Mouse (Mus musculus) frontal cortex, adult (tissue): ENCODE data around the gene H2al1o.
"Not testable (repeated sequence)": the region's sequence is repeated elsewhere in the genome, so short reads cannot be mapped to it uniquely, and the experiment has no call there.

Source experiments
- ATAC-seq: cut with Nextera tagmentation; 2 replicates; pipeline ENCODE4 v1.9.2; 2017; ENCODE audit warnings: mild to moderate bottlenecking, moderate library complexity, mixed read lengths; ENCODE audit not compliant: low TSS enrichment

Gene H2al1o

GRCm38 (mm10) chrX:9572309-9572708, at the start of gene H2al1o:
H2al1o (minus strand) TSS chrX:9572409.
- ATAC-seq = not testable (repeated sequence)

DNA sequence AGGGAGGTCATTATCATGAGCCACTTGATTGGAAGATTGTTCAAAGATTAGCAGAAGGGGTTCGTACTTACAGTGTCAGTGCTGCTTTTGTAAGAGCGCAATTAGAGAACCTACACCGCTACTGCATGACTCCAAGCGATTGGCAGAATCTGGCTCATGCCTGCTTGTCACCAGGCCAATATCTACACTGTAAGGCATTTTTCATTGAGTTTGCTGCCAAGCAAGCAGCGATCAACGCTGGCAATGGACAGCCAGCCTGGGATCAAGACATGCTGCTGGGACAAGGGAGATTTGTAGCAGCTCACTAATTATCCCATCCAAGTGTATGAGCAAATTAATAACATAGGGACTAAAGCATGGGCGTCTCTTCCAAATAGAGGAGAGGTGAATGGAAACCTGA, 25.8 kb upstream of the H2al1o start:
- ATAC-seq = not testable (repeated sequence)

DNA sequence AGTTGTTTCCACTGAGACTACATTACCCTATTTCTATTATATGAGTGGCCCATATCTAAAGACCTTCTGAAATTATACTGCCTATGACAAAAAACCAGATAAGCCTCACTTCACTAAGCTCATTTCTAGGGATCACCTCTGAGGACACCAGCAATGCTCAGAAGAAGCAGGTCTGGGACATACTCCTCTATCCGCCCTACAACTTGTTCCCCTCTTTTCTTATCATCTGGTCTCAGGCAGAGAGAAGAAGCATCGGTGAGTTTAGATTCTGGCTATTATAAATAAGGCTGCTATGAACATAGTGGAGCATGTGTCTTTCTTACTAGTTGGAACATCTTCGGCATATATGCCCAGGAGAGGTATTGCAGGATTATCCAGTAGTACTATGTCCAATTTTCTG, 35.3 kb downstream of the H2al1o start:
- ATAC-seq = no peak
